Mouse (Mus musculus) adrenal gland, postnatal 10 days (tissue): ENCODE data around the gene Olfr1032. TPM values are rescaled to one million over a fixed set of nuclear protein-coding genes. Genes with fewer than 3 reads are reported as not detected.
"Not testable (repeated sequence)": the region's sequence is repeated elsewhere in the genome, so short reads cannot be mapped to it uniquely, and the experiment has no call there.

Experiments used
- DNase-seq: peaks from one replicate; pipeline ENCODE4 v3.0.0; 2021; ENCODE audit warnings: mixed read lengths
- long read RNA-seq, 2 experiments: library from polyadenylated mRNA; stranded (forward); transcript quantifications; one replicate each; pipeline ENCODE4 v2.0.0; 2021
- total RNA-seq, 2 experiments: library from RNA; stranded (reverse); gene quantifications; 2 replicates each; pipeline ENCODE4 v1.2.3; 2021

The Olfr1032 gene
- not detected for total RNA-seq
- long read RNA-seq, experiment 1, result 0 reads
- long read RNA-seq, experiment 2, result 0 reads

DNA sequence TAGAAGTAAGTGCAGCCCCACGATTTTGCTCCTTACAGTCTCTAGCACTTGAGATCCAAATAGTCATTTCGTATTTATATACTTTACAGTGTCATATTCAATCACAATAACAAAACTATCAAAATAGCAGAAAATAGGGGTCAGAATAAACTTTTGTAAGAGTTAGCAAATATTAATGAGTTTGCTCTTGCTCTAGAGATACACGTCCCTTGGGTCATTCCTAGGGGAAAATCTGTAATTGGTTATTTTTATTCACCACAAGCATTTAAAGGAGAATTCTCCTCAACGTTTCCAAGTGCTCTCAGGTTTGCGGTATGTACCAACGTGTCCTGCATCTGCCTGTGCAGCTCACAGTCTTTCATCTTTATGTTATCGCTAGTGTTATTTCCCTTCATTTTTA, at the start of gene Olfr1032:
Gene Olfr1032 (plus strand): TSS at position 301 of the 400 bp plus-strand sequence.
- no peak for DNase-seq

GRCm38 (mm10) chr2:85973595-85973994, 31.7 kb upstream of the Olfr1032 start, which contains the start of gene Olfr1029:
Gene Olfr1029 (plus strand): TSS chr2:85973895.
- no peak for DNase-seq

GRCm38 (mm10) chr2:85978976-85979375, 26.4 kb upstream of the Olfr1032 start, which contains the start of gene Olfr1030:
Gene Olfr1030 (plus strand): TSS chr2:85979276.
- no peak for DNase-seq

DNA sequence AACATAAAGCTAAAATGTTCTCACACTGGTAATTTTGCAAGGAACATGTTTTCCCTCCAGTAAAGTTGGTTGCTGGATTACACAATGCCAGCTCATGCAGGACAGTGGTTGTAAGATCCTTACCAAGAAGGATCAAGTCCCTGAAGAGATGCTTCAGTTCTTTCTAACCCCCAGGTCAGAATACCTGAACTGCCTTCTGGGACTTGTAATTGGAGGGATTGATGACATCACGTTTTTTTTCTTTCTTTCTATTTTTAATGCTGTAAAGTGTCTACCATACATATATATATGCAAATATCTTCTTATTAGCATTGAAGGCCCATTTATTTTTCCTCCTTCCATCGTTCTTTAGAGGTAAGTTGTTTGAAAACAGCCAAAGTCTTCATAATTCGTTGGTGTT, 15.3 kb upstream of the Olfr1032 start, which contains the start of gene Olfr1031:
Gene Olfr1031 (plus strand): TSS at position 301 of the 400 bp plus-strand sequence.
- no peak for DNase-seq

DNA sequence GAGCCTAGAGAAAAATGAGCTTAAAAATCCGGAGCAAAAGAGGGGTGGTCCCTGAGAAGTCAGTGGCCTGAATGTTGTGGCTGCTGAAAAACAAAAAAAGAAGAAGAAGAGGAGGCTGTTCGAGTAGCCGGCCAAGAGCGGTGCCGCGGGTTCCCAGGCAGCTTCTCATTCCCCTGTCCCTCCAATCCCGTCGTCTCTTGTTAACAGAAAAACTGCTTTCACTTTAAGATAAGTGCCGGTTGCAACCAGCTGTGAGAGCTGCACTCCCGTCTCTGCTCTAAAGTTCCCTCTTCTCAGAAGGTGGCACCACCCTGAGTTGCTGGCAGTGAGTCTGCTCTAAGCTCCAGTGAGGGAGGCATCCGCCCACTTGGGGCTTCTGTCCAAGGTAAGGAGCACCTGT, 15.1 kb downstream of the Olfr1032 start, which contains the start of gene Olfr1033:
Gene Olfr1033 (plus strand): TSS at position 228 of the 400 bp plus-strand sequence.
- DNase-seq, result peak; percentile 21

- DNase-seq, result not testable (repeated sequence)
Measured at GRCm38 (mm10) chr2:86021518-86021917, 16.2 kb downstream of the Olfr1032 start.

DNA sequence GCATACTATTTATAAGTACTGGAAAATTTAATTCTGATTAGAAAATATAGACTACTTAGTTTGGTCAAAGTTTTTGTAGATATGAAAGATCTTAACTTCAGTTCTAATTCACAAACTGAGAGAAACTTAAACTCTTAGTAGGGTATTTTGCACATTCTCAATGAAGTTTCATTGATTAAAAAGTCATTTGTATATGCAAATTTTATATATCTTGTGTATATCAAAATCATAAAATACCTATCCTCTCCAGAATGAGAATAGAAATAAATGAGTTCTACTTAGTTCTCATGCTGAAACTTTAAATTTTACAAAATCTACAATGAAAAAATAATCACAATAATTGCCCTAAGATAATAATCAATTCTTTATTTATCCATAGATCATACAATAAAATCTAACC, 40.2 kb downstream of the Olfr1032 start, which contains the start of gene Olfr1034:
Gene Olfr1034 (plus strand): TSS at position 301 of the 400 bp plus-strand sequence.
- DNase-seq, result no peak

DNA sequence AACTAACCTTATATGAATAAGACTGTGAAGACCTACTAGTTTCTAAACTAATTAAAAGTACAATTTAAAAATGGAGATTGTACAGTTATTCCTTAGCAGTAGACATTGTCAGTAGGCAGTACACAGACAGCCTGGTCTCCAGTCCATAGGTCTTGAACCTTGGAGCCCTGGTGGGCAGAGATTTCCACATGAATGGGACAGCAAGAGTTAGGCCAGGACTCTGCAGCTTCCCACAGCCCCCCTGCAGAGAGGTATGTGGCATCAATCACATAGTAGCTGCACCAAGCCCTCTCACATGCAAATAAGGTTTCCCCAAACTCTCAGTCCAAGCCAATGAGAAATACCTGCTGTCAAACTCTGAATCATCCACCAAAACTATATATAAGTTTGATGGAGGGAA, 45.4 kb downstream of the Olfr1032 start:
- not testable (repeated sequence) for DNase-seq

Other genes starting within 250 kb of the Olfr1032 start
- gene Olfr1012, start 242.8 kb upstream of the Olfr1032 start, total RNA-seq, result not detected
- under 1 TPM; 0.12 to 0.15 TPM for gene Olfr1013, start 238.4 kb upstream of the Olfr1032 start, total RNA-seq
- not detected for gene Olfr1014, start 232.8 kb upstream of the Olfr1032 start, total RNA-seq
- gene Olfr1015, start 223.5 kb upstream of the Olfr1032 start, total RNA-seq, result not detected
- gene Olfr1016, start 203.0 kb upstream of the Olfr1032 start, total RNA-seq, result not detected
- gene Olfr1018, start 187.1 kb upstream of the Olfr1032 start, total RNA-seq, result not detected
- not detected for gene Olfr1019, start 160.1 kb upstream of the Olfr1032 start, total RNA-seq
- gene Olfr1020, start 158.5 kb upstream of the Olfr1032 start, total RNA-seq, result not detected
- gene Olfr1022, start 136.9 kb upstream of the Olfr1032 start, total RNA-seq, result not detected
- gene Olfr1023, start 119.9 kb upstream of the Olfr1032 start, total RNA-seq, result not detected
- not detected for gene Olfr1024, start 100.5 kb upstream of the Olfr1032 start, total RNA-seq
- gene Olfr1025-ps1, start 90.3 kb upstream of the Olfr1032 start, total RNA-seq, result not detected
- not detected for gene Olfr1026, start 84.0 kb upstream of the Olfr1032 start, total RNA-seq
- not detected for gene Olfr1028, start 55.1 kb upstream of the Olfr1032 start, total RNA-seq
- not detected for gene Olfr1029, start 31.6 kb upstream of the Olfr1032 start, total RNA-seq
- not detected for gene Olfr1030, start 26.3 kb upstream of the Olfr1032 start, total RNA-seq
- gene Olfr1031, start 15.2 kb upstream of the Olfr1032 start, total RNA-seq, result not detected
- gene Olfr1033, start 15.1 kb downstream of the Olfr1032 start, total RNA-seq, result 1 to 10 TPM; 2.8 to 3.9 TPM
- under 1 TPM; 0.12 to 0.15 TPM for gene Olfr1034, start 40.3 kb downstream of the Olfr1032 start, total RNA-seq
- not detected for gene Olfr1036, start 68.5 kb downstream of the Olfr1032 start, total RNA-seq
- not detected for gene Olfr1037, start 81.8 kb downstream of the Olfr1032 start, total RNA-seq
- gene Olfr1039, start 130.4 kb downstream of the Olfr1032 start, total RNA-seq, result not detected
- not detected for gene Olfr1040, start 141.2 kb downstream of the Olfr1032 start, total RNA-seq
- not detected for gene Olfr1042, start 156.3 kb downstream of the Olfr1032 start, total RNA-seq
- not detected for gene Olfr1043, start 162.0 kb downstream of the Olfr1032 start, total RNA-seq
- not detected for gene Olfr1044, start 172.3 kb downstream of the Olfr1032 start, total RNA-seq
- not detected for gene Olfr52, start 180.1 kb downstream of the Olfr1032 start, total RNA-seq
- not detected for gene Olfr1045, start 197.5 kb downstream of the Olfr1032 start, total RNA-seq
- not detected for gene Olfr1046, start 213.8 kb downstream of the Olfr1032 start, total RNA-seq
- gene Olfr1047, start 225.9 kb downstream of the Olfr1032 start, total RNA-seq, result not detected
- not detected for gene Olfr1048, start 234.7 kb downstream of the Olfr1032 start, total RNA-seq